Comparison of ENCODE assay signal across 11 mouse cellular contexts in the genomic region with DNA sequence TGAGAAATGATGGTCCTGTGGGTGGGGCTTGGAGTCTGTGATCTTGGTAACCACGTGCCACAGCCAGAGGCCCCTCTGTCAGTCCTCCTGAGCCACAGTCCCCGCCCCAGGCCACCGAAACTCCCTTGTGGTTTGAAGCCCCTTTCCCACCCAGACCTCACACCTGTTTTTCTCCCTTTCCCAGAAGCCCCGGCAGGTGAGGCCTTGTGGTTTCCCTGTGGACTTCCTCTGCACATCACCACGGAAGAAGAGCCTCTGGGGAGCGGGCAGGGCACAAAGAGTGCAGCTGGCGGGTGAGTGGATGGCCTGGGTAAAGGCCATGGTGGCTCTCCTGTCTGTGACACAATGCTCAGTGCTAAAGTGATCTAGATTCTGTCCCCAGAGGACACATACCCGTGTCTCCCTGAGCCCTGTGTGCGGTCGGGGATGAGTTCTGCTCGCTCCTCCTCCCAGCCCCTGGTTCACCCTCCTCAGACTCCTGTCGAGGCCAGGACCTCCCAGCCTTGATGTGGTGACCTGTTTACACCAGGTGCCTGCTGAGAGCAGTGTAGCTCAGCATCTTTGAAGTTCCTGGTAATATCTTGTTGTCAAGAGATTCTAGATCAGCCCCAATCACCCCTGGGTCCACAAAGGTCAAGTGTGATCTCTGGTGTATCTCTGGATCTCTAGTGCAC. TPM values are rescaled to one million over a fixed set of nuclear protein-coding genes. Genes with fewer than 3 reads are reported as not detected.
DNase-seq lines count a peak whose midpoint lies in the region; ATAC-seq and TF ChIP-seq lines count a peak whose summit lies in the region.
"Had no signal": no experiment of that assay in that cellular context is flagged by ENCODE, and none has a peak within 500 bp of the region (broad histone marks: within the 10 kb centered on the region; RNA-seq: fewer than 3 reads in every experiment).

No protein-coding gene starts in this region.

- H3K36me3 ChIP-seq in E14TG2a.4 (ENCODE audit: insufficient read depth, low read length) = no peaks in the 10 kb centered on the region; the same call in 1 of the 2 replicates
- H3K36me3 ChIP-seq in limb, embryonic 15.5 days = no peaks in the 10 kb centered on the region
- H3K36me3 ChIP-seq: neural tube, embryonic 12.5 days had no signal

- no peak overlapping the region for H3K27ac ChIP-seq in limb, embryonic 15.5 days
- H3K27ac ChIP-seq: neural tube, embryonic 12.5 days had no signal

- intact Hi-C loops in heart, postnatal 14 days (cut with DNase I) = loop anchor here (1.0 to 5.0 kb wide), 5 partner anchors 40 to 350 kb away; no protein-coding TSS in a partner anchor

- H3K27me3 ChIP-seq in E14TG2a.4 (ENCODE audit: insufficient read depth, low read length) = peaks cover 5% of the 10 kb centered on the region
- no peaks in the 10 kb centered on the region for H3K27me3 ChIP-seq in limb, embryonic 15.5 days
- H3K27me3 ChIP-seq: neural tube, embryonic 12.5 days had no signal

- DNase-seq in heart, adult 11 months = peak; percentile 93
- no peak for DNase-seq in heart, postnatal 14 days
- peak; percentile 43 for DNase-seq in spleen, adult 12 weeks (ENCODE audit: low spot score)
- DNase-seq in cerebellum, adult 11 months = no peak
- no peak for DNase-seq in kidney, postnatal 10 days
- no peak for DNase-seq in layer of hippocampus, postnatal 10 days (ENCODE audit: low spot score in 2 of 2)
- DNase-seq: cerebellum, adult 9-10 months; kidney, adult 9 months had no signal

- H3K4me1 ChIP-seq in E14TG2a.4 (replicated peaks; ENCODE audit: low read depth, low read length) = peaks cover 97% of the 10 kb centered on the region
- peaks cover 26% of the 10 kb centered on the region for H3K4me1 ChIP-seq in limb, embryonic 15.5 days

- no peak overlapping the region for H3K9ac ChIP-seq in limb, embryonic 15.5 days

- no peak for ATAC-seq in limb, embryonic 15.5 days (ENCODE audit: insufficient number of reproducible peaks, low FRiP score, low TSS enrichment, low read depth)

- H3K9me3 ChIP-seq in E14TG2a.4 (ENCODE audit: low read length) = no peaks in the 10 kb centered on the region
- no peaks in the 10 kb centered on the region for H3K9me3 ChIP-seq in limb, embryonic 15.5 days
- H3K9me3 ChIP-seq: neural tube, embryonic 12.5 days had no signal

- no peak for TF ChIP-seq CTCF in E14TG2a.4 (conservative IDR thresholded peaks at IDR 0.05; ENCODE audit: low read length)

- 57% methylated on average over 12 of the region's 12 CpGs for WGBS in limb, embryonic 15.5 days

- peak overlapping the region; percentile 96; the same call in 1 of the 2 replicates for H3K4me2 ChIP-seq in limb, embryonic 15.5 days

- H3K4me3 ChIP-seq in E14TG2a.4 (replicated peaks; ENCODE audit: low read length) = peak overlapping the region; percentile 13; the same call in 1 of the 2 replicates
- H3K4me3 ChIP-seq in limb, embryonic 15.5 days = no peak overlapping the region

RNA-seq across cellular contexts. Expression of a gene that starts 1.2 kb away (rescaled TPM):
- 1 to 10 TPM; 6.3 to 6.8 TPM for total RNA-seq in heart, postnatal 14 days (2021)
- 3.5 and 4.1 TPM in 2 replicates for polyA plus RNA-seq in limb, embryonic 15.5 days (2015; fragmentation: Nextera tagmentation; extraction: Ambion mirVana)
- total RNA-seq in layer of hippocampus, postnatal 10 days (2021) = 1 to 10 TPM; 2.1 to 2.3 TPM

RNA-seq across cellular contexts. Expression of a gene that starts 11.5 kb away (rescaled TPM):
- total RNA-seq in heart, postnatal 14 days (2021) = not detected
- not detected in 2 replicates for polyA plus RNA-seq in limb, embryonic 15.5 days (2015; fragmentation: Nextera tagmentation; extraction: Ambion mirVana)
- total RNA-seq in layer of hippocampus, postnatal 10 days (2021) = under 1 TPM in 1 of 2 experiments, not detected in 1; 0.25 TPM
- polyA plus RNA-seq: neural tube, embryonic 12.5 days had no signal

RNA-seq across cellular contexts. Expression of a gene that starts 23.0 kb away (rescaled TPM):
- 1 to 10 TPM; 3.8 to 9.8 TPM for total RNA-seq in heart, postnatal 14 days (2021)
- 240 and 254 TPM in 2 replicates for polyA plus RNA-seq in limb, embryonic 15.5 days (2015; fragmentation: Nextera tagmentation; extraction: Ambion mirVana)
- 1 to 10 TPM; 5.0 to 5.2 TPM for total RNA-seq in layer of hippocampus, postnatal 10 days (2021)

RNA-seq across cellular contexts. Expression of a gene that starts 46.2 kb away (rescaled TPM):
- total RNA-seq in heart, postnatal 14 days (2021) = 1 to 10 TPM; 5.6 to 9.7 TPM
- 119 and 134 TPM in 2 replicates for polyA plus RNA-seq in limb, embryonic 15.5 days (2015; fragmentation: Nextera tagmentation; extraction: Ambion mirVana)
- total RNA-seq in layer of hippocampus, postnatal 10 days (2021) = 1 to 10 TPM; 5.4 TPM

RNA-seq across cellular contexts. Expression of a gene that starts 46.3 kb away (rescaled TPM):
- total RNA-seq in heart, postnatal 14 days (2021) = 1 to 10 TPM; 4.2 to 6.6 TPM
- 4.6 and 4.9 TPM in 2 replicates for polyA plus RNA-seq in limb, embryonic 15.5 days (2015; fragmentation: Nextera tagmentation; extraction: Ambion mirVana)
- 1 to 10 TPM; 5.6 to 7.3 TPM for total RNA-seq in layer of hippocampus, postnatal 10 days (2021)

Comparison
In these comparisons a context has a peak if more than half of its experiments do, and no peak if none do; other contexts are left out.
1. DNase-seq: peak in heart, adult 11 months (single experiment) and spleen, adult 12 weeks (single experiment); none in heart, postnatal 14 days (0 of 2), cerebellum, adult 11 months (single experiment), kidney, postnatal 10 days (single experiment) and layer of hippocampus, postnatal 10 days (0 of 2).